Mouse (Mus musculus): ENCODE results near the gene Trim16. TPM values are rescaled to one million over a fixed set of nuclear protein-coding genes. Genes with fewer than 3 reads are reported as not detected.
A peak's percentile ranks its signal among the peaks of the same experiment; 100 is the strongest.

Trim16 gene
- total RNA-seq, 2 experiments from 2014 or later: 4.4 to 8.4 TPM

- no peak for DNase-seq
Measured at GRCm38 (mm10) chr11:62830387-62830786, 10.4 kb downstream of the Trim16 start.

- no peak for DNase-seq
Measured at GRCm38 (mm10) chr11:62831906-62832305, 11.9 kb downstream of the Trim16 start.

GRCm38 (mm10) chr11:62844562-62844961 lies 24.5 kb downstream of the Trim16 start:
- no peak for DNase-seq

- no peak for DNase-seq
Measured at GRCm38 (mm10) chr11:62845730-62846129, 25.7 kb downstream of the Trim16 start.

- peak; percentile 36 to 58 for DNase-seq
Measured at GRCm38 (mm10) chr11:62846961-62847654, 27.1 kb downstream of the Trim16 start, which contains the start of gene Fbxw10. Gene Fbxw10 (plus strand): TSS chr11:62847069.

- DNase-seq: peak; percentile 14 to 25
Measured at GRCm38 (mm10) chr11:62847655-62848191, 27.7 kb downstream of the Trim16 start.

GRCm38 (mm10) chr11:62848301-62848700 lies 28.3 kb downstream of the Trim16 start:
- DNase-seq: no peak

GRCm38 (mm10) chr11:62851199-62851598 lies 31.2 kb downstream of the Trim16 start:
- peak; percentile 19 to 42 for DNase-seq

GRCm38 (mm10) chr11:62853334-62853733 lies 33.3 kb downstream of the Trim16 start:
- no peak for DNase-seq

- DNase-seq: no peak
Measured at GRCm38 (mm10) chr11:62865562-62865961, 45.5 kb downstream of the Trim16 start.

- DNase-seq: no peak
Measured at GRCm38 (mm10) chr11:62866685-62867084, 46.7 kb downstream of the Trim16 start.

- DNase-seq: no peak
Measured at GRCm38 (mm10) chr11:62869201-62869600, 49.2 kb downstream of the Trim16 start.

GRCm38 (mm10) chr11:62869715-62870371 lies 49.8 kb downstream of the Trim16 start:
- DNase-seq: no peak

- DNase-seq: no peak
Measured at GRCm38 (mm10) chr11:62873479-62873878, 53.4 kb downstream of the Trim16 start.

GRCm38 (mm10) chr11:62875696-62876095 lies 55.7 kb downstream of the Trim16 start:
- no peak for DNase-seq

GRCm38 (mm10) chr11:62876445-62876844 lies 56.4 kb downstream of the Trim16 start:
- no peak for DNase-seq

- DNase-seq: peak; percentile 21 to 54
Measured at GRCm38 (mm10) chr11:62877391-62877790, 57.4 kb downstream of the Trim16 start.

GRCm38 (mm10) chr11:62878728-62879127 lies 58.7 kb downstream of the Trim16 start:
- DNase-seq: peak in 1 of 2 experiments; percentile 13

GRCm38 (mm10) chr11:62879220-62880048 lies 59.4 kb downstream of the Trim16 start, which contains the start of gene Tvp23b:
Gene Tvp23b (plus strand): TSS chr11:62879455.
- peak; percentile 98 to 100 for DNase-seq

GRCm38 (mm10) chr11:62883407-62883806 lies 63.4 kb downstream of the Trim16 start:
- no peak for DNase-seq

- DNase-seq: no peak
Measured at GRCm38 (mm10) chr11:62885323-62885722, 65.3 kb downstream of the Trim16 start.

- DNase-seq: no peak
Measured at GRCm38 (mm10) chr11:62890796-62891195, 70.8 kb downstream of the Trim16 start.

Data from heart, adult 18-20 months (tissue).